Mouse (Mus musculus): ENCODE data around the gene Slc9a3. TPM values are rescaled to one million over a fixed set of nuclear protein-coding genes. Genes with fewer than 3 reads are reported as not detected.

Gene Slc9a3
- polyA plus RNA-seq (2014; fragmentation: Nextera tagmentation; extraction: Ambion mirVana): not detected in 2 replicates

GRCm38 (mm10) chr13:74121141-74121602 is at the start of gene Slc9a3:
Gene Slc9a3, plus strand, starts transcription at chr13:74121457.
- H3K27me3 ChIP-seq (ENCODE audit: control insufficient read depth, insufficient read depth, low read length): peaks cover 21% of the 10 kb centered on the region

DNA sequence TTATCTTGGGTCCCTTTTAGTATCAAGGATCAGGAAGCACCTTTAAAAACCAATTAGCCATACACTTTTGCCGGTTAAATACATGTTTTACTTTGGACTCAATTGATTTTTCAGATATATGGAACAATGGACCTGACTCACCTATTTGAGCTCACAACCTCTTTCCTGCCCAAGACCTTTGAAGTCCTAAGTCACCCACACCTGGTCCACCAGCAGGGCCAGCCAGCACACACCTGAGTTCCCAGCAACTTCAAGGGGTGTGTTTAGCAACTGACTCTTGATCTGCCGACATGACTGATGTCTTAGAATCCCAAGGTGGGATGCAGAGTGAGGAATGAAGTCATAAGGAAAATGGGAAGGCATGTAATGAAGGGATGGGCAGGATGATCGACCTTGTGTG is 49.5 kb upstream of the Slc9a3 start:
- ATAC-seq (replicated peaks; ENCODE audit: low FRiP score): no peak
- Histone ChIP-seq H3K9me3 (ENCODE audit: control insufficient read depth, low read length) (no peaks in the 10 kb centered on the region), H3K4me3 (ENCODE audit: low read depth, low read length) (no peak overlapping the region), H3K27me3 (ENCODE audit: control insufficient read depth, insufficient read depth, low read length) (no peaks in the 10 kb centered on the region), H3K4me2 (ENCODE audit: low read depth, low read length, severe bottlenecking) (no peak overlapping the region), H3K4me1 (replicated peaks; ENCODE audit: control insufficient read depth, insufficient read depth, low read length) (no peaks in the 10 kb centered on the region), H3K36me3 (ENCODE audit: control insufficient read depth, insufficient read depth, low read length) (no peaks in the 10 kb centered on the region), H3K9ac (ENCODE audit: low read length) (no peak overlapping the region), H3K27ac (ENCODE audit: low read depth, low read length) (no peak overlapping the region)
- WGBS: 71% methylated on average over 3 of the region's 3 CpGs
- no peak for DNase-seq (ENCODE audit: low spot score)

More at GRCm38 (mm10) chr13:74121141-74121602, at the start of gene Slc9a3:
- no peaks in the 10 kb centered on the region for H3K36me3 ChIP-seq (ENCODE audit: control insufficient read depth, insufficient read depth, low read length)
- ATAC-seq (replicated peaks; ENCODE audit: low FRiP score): 0 out of 2 replicates have a peak, but pooled peaks have one; percentile 33
- under 1% methylated on average over 35 of the region's 35 CpGs for WGBS
- H3K27ac ChIP-seq (ENCODE audit: low read depth, low read length): no peak within 1 kb of the TSS
- peak; percentile 57 for DNase-seq (ENCODE audit: low spot score)
- H3K4me1 ChIP-seq (replicated peaks; ENCODE audit: control insufficient read depth, insufficient read depth, low read length): no peaks in the 10 kb centered on the region
- H3K9ac ChIP-seq (ENCODE audit: low read length): no peak within 1 kb of the TSS
- peak within 1 kb of the TSS; percentile 20 for H3K4me3 ChIP-seq (ENCODE audit: low read depth, low read length)
- no peaks in the 10 kb centered on the region for H3K9me3 ChIP-seq (ENCODE audit: control insufficient read depth, low read length)
- H3K4me2 ChIP-seq (ENCODE audit: low read depth, low read length, severe bottlenecking): peak within 1 kb of the TSS; percentile 50

DNA sequence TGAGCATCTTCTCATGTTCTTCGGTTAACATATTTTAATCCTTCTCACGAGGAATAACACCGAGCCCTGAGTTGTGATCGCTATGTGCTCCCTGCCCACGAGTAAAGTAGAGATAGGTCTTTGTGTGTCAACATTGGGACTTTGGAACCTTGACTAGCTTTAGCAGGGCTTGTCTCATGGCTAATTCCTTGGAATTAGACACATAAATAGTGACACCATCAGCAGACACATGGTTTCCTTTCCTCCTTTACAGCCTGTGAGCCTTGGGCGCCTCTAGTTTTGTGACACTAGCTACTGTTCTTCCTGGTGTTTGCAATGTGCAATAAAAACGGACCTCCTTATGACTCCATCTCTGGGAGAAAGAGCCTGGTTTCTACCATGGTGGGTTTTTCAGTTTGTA is 47.9 kb upstream of the Slc9a3 start:
- no peaks in the 10 kb centered on the region for H3K27me3 ChIP-seq (ENCODE audit: control insufficient read depth, insufficient read depth, low read length)
- no peaks in the 10 kb centered on the region for H3K36me3 ChIP-seq (ENCODE audit: control insufficient read depth, insufficient read depth, low read length)
- ATAC-seq (replicated peaks; ENCODE audit: low FRiP score): no peak
- no peak overlapping the region for H3K4me3 ChIP-seq (ENCODE audit: low read depth, low read length)
- no peak for DNase-seq (ENCODE audit: low spot score)
- no peaks in the 10 kb centered on the region for H3K4me1 ChIP-seq (replicated peaks; ENCODE audit: control insufficient read depth, insufficient read depth, low read length)
- no peak overlapping the region for H3K27ac ChIP-seq (ENCODE audit: low read depth, low read length)
- no peaks in the 10 kb centered on the region for H3K9me3 ChIP-seq (ENCODE audit: control insufficient read depth, low read length)
- no peak overlapping the region for H3K4me2 ChIP-seq (ENCODE audit: low read depth, low read length, severe bottlenecking)
- H3K9ac ChIP-seq (ENCODE audit: low read length): no peak overlapping the region
- WGBS: 86% methylated on average over 7 of the region's 7 CpGs

DNA sequence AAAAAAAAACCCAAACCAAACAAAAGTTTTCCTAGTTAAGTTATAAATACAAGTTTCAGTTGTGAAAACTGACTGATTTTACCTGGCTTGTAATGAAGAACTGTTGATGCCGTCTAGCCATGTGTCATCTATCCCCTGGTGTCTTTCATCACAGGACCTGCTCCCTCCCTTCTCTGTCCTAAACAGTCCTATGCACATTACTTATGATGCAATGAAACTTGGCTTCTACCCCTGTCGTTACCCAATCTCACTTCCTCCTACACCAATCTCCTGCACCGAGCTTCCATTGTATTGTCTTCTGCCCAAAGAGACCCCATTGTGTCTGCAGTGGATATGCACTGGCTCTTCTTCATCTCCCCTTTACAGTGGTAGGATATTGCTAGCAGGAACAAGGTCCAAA is 31.0 kb upstream of the Slc9a3 start:
- no peak for DNase-seq (ENCODE audit: low spot score)
- Histone ChIP-seq H3K4me2 (ENCODE audit: low read depth, low read length, severe bottlenecking) (no peak overlapping the region), H3K4me3 (ENCODE audit: low read depth, low read length) (no peak overlapping the region), H3K9ac (ENCODE audit: low read length) (no peak overlapping the region), H3K36me3 (ENCODE audit: control insufficient read depth, insufficient read depth, low read length) (no peaks in the 10 kb centered on the region), H3K4me1 (replicated peaks; ENCODE audit: control insufficient read depth, insufficient read depth, low read length) (no peaks in the 10 kb centered on the region), H3K9me3 (ENCODE audit: control insufficient read depth, low read length) (no peaks in the 10 kb centered on the region), H3K27me3 (ENCODE audit: control insufficient read depth, insufficient read depth, low read length) (no peaks in the 10 kb centered on the region), H3K27ac (ENCODE audit: low read depth, low read length) (no peak overlapping the region)
- 86% methylated on average over 3 of the region's 3 CpGs for WGBS
- no peak for ATAC-seq (replicated peaks; ENCODE audit: low FRiP score)

DNA sequence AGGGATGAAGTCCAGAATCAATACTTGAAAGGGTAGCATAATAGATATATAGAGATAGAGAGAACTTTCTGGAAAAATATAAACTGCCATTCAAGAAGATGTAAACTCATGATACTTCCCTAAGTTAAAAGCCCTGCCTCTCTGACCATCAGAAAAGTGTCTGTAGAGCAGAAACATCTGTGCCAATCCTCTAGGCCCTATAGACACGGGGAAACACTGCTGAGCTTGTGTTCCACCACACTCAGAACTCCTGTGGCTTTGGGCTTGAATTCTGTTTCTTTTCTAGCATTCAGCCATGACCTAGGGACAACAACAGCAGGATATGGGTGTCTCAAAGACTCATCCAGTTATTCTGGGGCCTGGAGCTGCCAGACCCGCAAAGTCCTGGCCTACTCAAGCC is 25.3 kb upstream of the Slc9a3 start:
- H3K4me1 ChIP-seq (replicated peaks; ENCODE audit: control insufficient read depth, insufficient read depth, low read length): no peaks in the 10 kb centered on the region
- no peak overlapping the region for H3K4me3 ChIP-seq (ENCODE audit: low read depth, low read length)
- H3K4me2 ChIP-seq (ENCODE audit: low read depth, low read length, severe bottlenecking): no peak overlapping the region
- no peak for ATAC-seq (replicated peaks; ENCODE audit: low FRiP score)
- 82% methylated on average over 2 of the region's 2 CpGs for WGBS
- no peaks in the 10 kb centered on the region for H3K27me3 ChIP-seq (ENCODE audit: control insufficient read depth, insufficient read depth, low read length)
- no peak overlapping the region for H3K27ac ChIP-seq (ENCODE audit: low read depth, low read length)
- no peaks in the 10 kb centered on the region for H3K36me3 ChIP-seq (ENCODE audit: control insufficient read depth, insufficient read depth, low read length)
- no peak for DNase-seq (ENCODE audit: low spot score)
- no peaks in the 10 kb centered on the region for H3K9me3 ChIP-seq (ENCODE audit: control insufficient read depth, low read length)
- H3K9ac ChIP-seq (ENCODE audit: low read length): no peak overlapping the region

GRCm38 (mm10) chr13:74096715-74097363 is 24.4 kb upstream of the Slc9a3 start:
- H3K4me3 ChIP-seq (ENCODE audit: low read depth, low read length): no peak overlapping the region
- no peak; the same call in 1 of the 2 replicates for ATAC-seq (replicated peaks; ENCODE audit: low FRiP score)
- no peaks in the 10 kb centered on the region for H3K9me3 ChIP-seq (ENCODE audit: control insufficient read depth, low read length)
- no peak overlapping the region for H3K4me2 ChIP-seq (ENCODE audit: low read depth, low read length, severe bottlenecking)
- no peaks in the 10 kb centered on the region for H3K4me1 ChIP-seq (replicated peaks; ENCODE audit: control insufficient read depth, insufficient read depth, low read length)
- no peaks in the 10 kb centered on the region for H3K36me3 ChIP-seq (ENCODE audit: control insufficient read depth, insufficient read depth, low read length)
- no peaks in the 10 kb centered on the region for H3K27me3 ChIP-seq (ENCODE audit: control insufficient read depth, insufficient read depth, low read length)
- no peak overlapping the region for H3K9ac ChIP-seq (ENCODE audit: low read length)
- 42% methylated on average over 2 of the region's 2 CpGs for WGBS
- peak; percentile 73 for DNase-seq (ENCODE audit: low spot score)
- no peak overlapping the region for H3K27ac ChIP-seq (ENCODE audit: low read depth, low read length)

GRCm38 (mm10) chr13:74098913-74099312 is 22.3 kb upstream of the Slc9a3 start:
- no peaks in the 10 kb centered on the region for H3K27me3 ChIP-seq (ENCODE audit: control insufficient read depth, insufficient read depth, low read length)
- no peaks in the 10 kb centered on the region for H3K9me3 ChIP-seq (ENCODE audit: control insufficient read depth, low read length)
- H3K4me3 ChIP-seq (ENCODE audit: low read depth, low read length): no peak overlapping the region
- H3K9ac ChIP-seq (ENCODE audit: low read length): no peak overlapping the region
- ATAC-seq (replicated peaks; ENCODE audit: low FRiP score): no peak
- H3K27ac ChIP-seq (ENCODE audit: low read depth, low read length): no peak overlapping the region
- no peaks in the 10 kb centered on the region for H3K36me3 ChIP-seq (ENCODE audit: control insufficient read depth, insufficient read depth, low read length)
- no peaks in the 10 kb centered on the region for H3K4me1 ChIP-seq (replicated peaks; ENCODE audit: control insufficient read depth, insufficient read depth, low read length)
- no peak overlapping the region for H3K4me2 ChIP-seq (ENCODE audit: low read depth, low read length, severe bottlenecking)
- 86% methylated on average over 6 of the region's 6 CpGs for WGBS
- no peak for DNase-seq (ENCODE audit: low spot score)

DNA sequence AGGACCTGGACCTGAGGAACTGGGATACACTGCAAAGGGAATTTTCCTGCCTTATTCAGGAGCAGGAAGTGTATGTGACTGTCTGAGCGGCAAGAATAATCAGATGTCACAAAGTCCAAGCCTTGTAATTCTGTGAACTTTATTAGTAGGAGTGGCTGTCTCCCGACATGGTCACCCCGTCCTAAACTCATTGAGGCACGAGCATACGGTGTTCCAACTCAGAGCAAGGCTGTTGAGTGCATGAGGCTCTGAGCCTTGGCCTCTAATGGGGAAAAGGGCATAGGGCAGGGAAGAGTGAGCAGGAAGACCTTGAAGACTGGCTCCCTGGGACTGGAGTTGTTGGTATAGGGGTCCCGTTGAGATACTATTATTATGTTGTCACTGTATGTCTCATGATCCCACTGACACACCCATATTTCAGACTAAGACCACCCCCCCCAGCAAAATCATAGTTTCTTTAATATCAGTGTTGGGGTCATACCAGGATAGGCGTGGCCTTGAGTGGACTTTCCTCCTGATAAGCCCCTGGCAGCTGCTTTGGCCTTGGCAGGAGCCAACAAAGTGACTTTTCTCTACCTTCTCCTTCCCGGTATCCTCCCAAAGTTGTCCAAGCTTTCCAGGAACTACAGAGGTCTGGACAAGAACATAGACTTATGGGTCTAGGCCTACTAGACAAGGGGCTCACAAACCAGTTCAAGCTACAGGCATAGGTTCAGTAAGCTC is 19.0 kb upstream of the Slc9a3 start:
- 87% methylated on average over 8 of the region's 8 CpGs for WGBS
- ATAC-seq (replicated peaks; ENCODE audit: low FRiP score) (no peak), DNase-seq (ENCODE audit: low spot score) (no peak)
- Histone ChIP-seq H3K4me1 (replicated peaks; ENCODE audit: control insufficient read depth, insufficient read depth, low read length) (no peaks in the 10 kb centered on the region), H3K4me2 (ENCODE audit: low read depth, low read length, severe bottlenecking) (no peak overlapping the region), H3K9me3 (ENCODE audit: control insufficient read depth, low read length) (no peaks in the 10 kb centered on the region), H3K9ac (ENCODE audit: low read length) (no peak overlapping the region), H3K27me3 (ENCODE audit: control insufficient read depth, insufficient read depth, low read length) (no peaks in the 10 kb centered on the region), H3K27ac (ENCODE audit: low read depth, low read length) (no peak overlapping the region), H3K4me3 (ENCODE audit: low read depth, low read length) (no peak overlapping the region), H3K36me3 (ENCODE audit: control insufficient read depth, insufficient read depth, low read length) (no peaks in the 10 kb centered on the region)

Measured in forebrain, embryonic 11.5 days (tissue).